Comparison of ENCODE assay signal across 11 mouse cellular contexts in genomic region chr10:128773685-128774084, GRCm38 (mm10). TPM values are rescaled to one million over a fixed set of nuclear protein-coding genes. Genes with fewer than 3 reads are reported as not detected.
DNase-seq lines count a peak whose midpoint lies in the region; ATAC-seq and TF ChIP-seq lines count a peak whose summit lies in the region.
"Had no signal": no experiment of that assay in that cellular context is flagged by ENCODE, and none has a peak within 500 bp of the region (broad histone marks: within the 10 kb centered on the region; RNA-seq: fewer than 3 reads in every experiment).

No protein-coding gene starts in this region.

- H3K27ac ChIP-seq in gastrocnemius, adult 2 months = no peak overlapping the region
- no peak overlapping the region for H3K27ac ChIP-seq in lung, postnatal 0 days (ENCODE audit: low read length)
- H3K27ac ChIP-seq: forebrain, embryonic 12.5 days; heart, embryonic 10.5 days had no signal

- H3K9me3 ChIP-seq in lung, postnatal 0 days (ENCODE audit: low read length) = no peaks in the 10 kb centered on the region
- H3K9me3 ChIP-seq: forebrain, embryonic 12.5 days; heart, embryonic 10.5 days had no signal

- TF ChIP-seq EP300 in lung, postnatal 0 days (IDR thresholded peaks at IDR 0.05) = no peak

- no peak overlapping the region for H3K4me2 ChIP-seq in lung, postnatal 0 days (replicated peaks; ENCODE audit: low read depth, low read length)
- H3K4me2 ChIP-seq: forebrain, embryonic 12.5 days had no signal

- no peak for DNase-seq in gastrocnemius, adult 2 months
- DNase-seq in gastrocnemius, postnatal 14 days = no peak
- DNase-seq in lung, postnatal 0 days (ENCODE audit: low spot score) = peak; percentile 44
- no peak for DNase-seq in lung, postnatal 25 days (ENCODE audit: low spot score)
- peak; percentile 26 for DNase-seq in adipocyte (ENCODE audit: low spot score)
- DNase-seq in naive thymus-derived CD4-positive, alpha-beta T cell, adult 2 months (ENCODE audit: low read depth) = peak; percentile 41
- DNase-seq in gastrocnemius, adult 18-20 months (ENCODE audit: low spot score) = no peak
- DNase-seq in cerebellum, postnatal 14 days = no peak
- DNase-seq: lung, adult 18-20 months had no signal

- no peaks in the 10 kb centered on the region for H3K36me3 ChIP-seq in lung, postnatal 0 days (ENCODE audit: insufficient read depth, low read length)
- H3K36me3 ChIP-seq: forebrain, embryonic 12.5 days; heart, embryonic 10.5 days had no signal

- no peak overlapping the region for H3K4me3 ChIP-seq in gastrocnemius, adult 2 months
- H3K4me3 ChIP-seq in lung, postnatal 0 days (ENCODE audit: low read depth, low read length) = no peak overlapping the region
- H3K4me3 ChIP-seq: forebrain, embryonic 12.5 days; heart, embryonic 10.5 days had no signal

- no peak for ATAC-seq in lung, postnatal 0 days

- intact Hi-C loops in gastrocnemius, adult 2 months (cut with DNase I) = no loop called here
- intact Hi-C loops in gastrocnemius, postnatal 14 days (cut with DNase I; ENCODE audit: low total_unique reads) = no loop called here

- H3K4me1 ChIP-seq in lung, postnatal 0 days (ENCODE audit: insufficient read depth, low read depth, low read length) = peaks cover 4% of the 10 kb centered on the region; the same call in 1 of the 2 replicates
- H3K4me1 ChIP-seq: forebrain, embryonic 12.5 days; heart, embryonic 10.5 days had no signal

- no peaks in the 10 kb centered on the region for H3K27me3 ChIP-seq in lung, postnatal 0 days (replicated peaks; ENCODE audit: insufficient read depth, low read length)
- H3K27me3 ChIP-seq: forebrain, embryonic 12.5 days had no signal

- H3K9ac ChIP-seq in lung, postnatal 0 days (replicated peaks; ENCODE audit: low read depth) = no peak overlapping the region
- H3K9ac ChIP-seq: forebrain, embryonic 12.5 days had no signal

- TF ChIP-seq CTCF in gastrocnemius, adult 2 months (IDR thresholded peaks at IDR 0.05) = peak; percentile 3; the same call in 1 of the 2 replicates
- TF ChIP-seq CTCF in lung, postnatal 0 days (IDR thresholded peaks at IDR 0.05) = peak; percentile 66

- 32% methylated on average over 5 of the region's 5 CpGs for WGBS in lung, postnatal 0 days

RNA-seq across cellular contexts. Expression of gene Mmp19, which starts 17.0 kb away (rescaled TPM):
- total RNA-seq in gastrocnemius, adult 2 months (2021) = 1 to 10 TPM; 1.0 to 1.5 TPM
- total RNA-seq in gastrocnemius, postnatal 14 days (2021) = 1 to 10 TPM; 3.2 TPM
- 8.2 and 9.8 TPM in 2 replicates for polyA plus RNA-seq in lung, postnatal 0 days (2015; fragmentation: Nextera tagmentation; extraction: Ambion mirVana)
- 1 to 10 TPM; 1.1 to 1.9 TPM for total RNA-seq in gastrocnemius, adult 18-20 months (2021)

RNA-seq across cellular contexts. Expression of gene Pym1, which starts 26.0 kb away (rescaled TPM):
- 10 to 100 TPM in 1 of 2 experiments, 1 to 10 TPM in 1; 9.9 to 11.8 TPM for total RNA-seq in gastrocnemius, adult 2 months (2021)
- 10 to 100 TPM; 10.9 to 14.3 TPM for total RNA-seq in gastrocnemius, postnatal 14 days (2021)
- polyA plus RNA-seq in lung, postnatal 0 days (2015; fragmentation: Nextera tagmentation; extraction: Ambion mirVana) = 23.4 and 24.9 TPM in 2 replicates
- total RNA-seq in gastrocnemius, adult 18-20 months (2021) = 10 to 100 TPM; 12.0 to 12.4 TPM

RNA-seq across cellular contexts. Expression of gene Dgka, which starts 29.0 kb away (rescaled TPM):
- 1 to 10 TPM; 8.8 to 9.7 TPM for total RNA-seq in gastrocnemius, adult 2 months (2021)
- 10 to 100 TPM in 1 of 2 experiments, 1 to 10 TPM in 1; 8.3 to 10.8 TPM for total RNA-seq in gastrocnemius, postnatal 14 days (2021)
- 16.8 and 17.9 TPM in 2 replicates for polyA plus RNA-seq in lung, postnatal 0 days (2015; fragmentation: Nextera tagmentation; extraction: Ambion mirVana)
- 1 to 10 TPM; 7.8 to 8.5 TPM for total RNA-seq in gastrocnemius, adult 18-20 months (2021)

RNA-seq across cellular contexts. Expression of gene Dnajc14, which starts 30.2 kb away (rescaled TPM):
- total RNA-seq in gastrocnemius, adult 2 months (2021) = 10 to 100 TPM; 20.1 to 26.2 TPM
- 10 to 100 TPM; 23.3 to 24.5 TPM for total RNA-seq in gastrocnemius, postnatal 14 days (2021)
- 44.0 and 51.9 TPM in 2 replicates for polyA plus RNA-seq in lung, postnatal 0 days (2015; fragmentation: Nextera tagmentation; extraction: Ambion mirVana)
- 10 to 100 TPM; 20.8 to 25.4 TPM for total RNA-seq in gastrocnemius, adult 18-20 months (2021)

RNA-seq across cellular contexts. Expression of gene Tmem198b, which starts 30.5 kb away (rescaled TPM):
- total RNA-seq in gastrocnemius, adult 2 months (2021) = 1 to 10 TPM; 2.2 to 3.6 TPM
- 1 to 10 TPM; 6.4 to 7.4 TPM for total RNA-seq in gastrocnemius, postnatal 14 days (2021)
- 13.6 and 13.8 TPM in 2 replicates for polyA plus RNA-seq in lung, postnatal 0 days (2015; fragmentation: Nextera tagmentation; extraction: Ambion mirVana)
- 1 to 10 TPM; 2.1 to 2.3 TPM for total RNA-seq in gastrocnemius, adult 18-20 months (2021)

Comparison
In these comparisons a context has a peak if more than half of its experiments do, and no peak if none do; other contexts are left out.
1. DNase-seq: peak in lung, postnatal 0 days (single experiment), adipocyte (single experiment) and naive thymus-derived CD4-positive, alpha-beta T cell, adult 2 months (single experiment); none in gastrocnemius, adult 2 months (single experiment), gastrocnemius, postnatal 14 days (single experiment), lung, postnatal 25 days (single experiment), gastrocnemius, adult 18-20 months (single experiment) and cerebellum, postnatal 14 days (0 of 2).